Mouse (Mus musculus) heart, postnatal 0 days (tissue): ENCODE measurements around the gene Epb41.

Experiments
- CTCF ChIP-seq: IDR thresholded peaks from 2 replicates; pipeline ENCODE4 v1.5.1; 2016; ENCODE audit warnings: antibody characterized with exemption, control low read depth, low read depth
- EP300 ChIP-seq: IDR thresholded peaks from 2 replicates; pipeline ENCODE4 v1.6.1; 2016; ENCODE audit warnings: antibody characterized with exemption, low read depth

DNA sequence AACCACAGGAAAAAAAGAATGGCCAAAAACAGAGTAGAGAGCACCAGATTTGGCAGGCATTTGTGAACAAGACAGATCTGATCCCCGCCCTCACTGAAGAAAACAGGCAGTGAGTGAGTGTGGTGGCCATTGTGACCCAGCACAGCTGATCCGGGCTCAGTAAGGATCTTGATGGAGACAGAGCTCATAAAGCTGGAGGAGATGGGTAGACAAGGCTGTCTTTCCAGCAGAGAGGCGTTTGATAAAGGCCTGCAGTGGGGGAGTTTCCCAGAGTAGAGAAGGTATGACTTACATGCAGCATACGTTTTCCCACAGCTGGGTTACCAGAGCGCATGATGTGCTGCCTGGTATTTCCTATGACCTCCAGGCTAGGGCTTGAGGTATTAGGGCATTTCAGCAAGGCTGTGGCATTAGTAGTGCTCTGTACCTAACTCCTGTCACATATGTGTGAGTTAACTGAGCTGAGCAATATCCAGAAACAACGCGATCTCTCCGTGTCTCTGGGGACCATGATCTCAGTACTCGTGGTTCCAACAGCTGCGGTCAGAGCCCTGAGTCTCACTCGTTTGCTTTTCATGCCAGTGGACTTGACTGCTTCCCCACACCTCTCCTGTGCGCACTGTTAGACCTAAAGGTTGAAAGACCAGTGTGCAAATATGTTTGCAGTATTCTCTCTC lies 176.5 kb downstream of the Epb41 start:
- no peak for TF ChIP-seq EP300
- no peak for TF ChIP-seq CTCF
